Comparison of ENCODE assay signal across 27 mouse cellular contexts in the genomic region with DNA sequence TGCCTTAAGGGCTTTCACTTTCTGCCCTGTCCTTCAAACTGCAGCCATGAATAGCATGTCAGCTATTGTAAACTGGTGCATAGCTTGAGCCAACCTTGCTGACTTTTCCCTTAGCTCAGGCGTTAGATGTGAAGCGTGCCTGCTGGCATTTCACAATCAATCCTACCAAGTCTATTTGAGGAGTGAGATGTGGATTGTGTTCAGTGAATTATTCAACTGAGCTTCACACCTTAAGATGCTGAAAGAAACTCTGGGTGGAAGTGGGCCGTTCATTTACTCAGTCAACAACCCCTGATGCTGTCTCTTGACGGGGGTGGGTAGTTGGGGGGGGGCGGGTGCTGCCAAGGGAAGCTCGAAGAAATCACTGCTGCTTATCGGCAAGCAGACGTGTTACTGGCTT. TPM values are rescaled to one million over a fixed set of nuclear protein-coding genes. Genes with fewer than 3 reads are reported as not detected.
"Had no signal": no experiment of that assay in that cellular context is flagged by ENCODE, and none has a peak within 500 bp of the region (broad histone marks: within the 10 kb centered on the region; RNA-seq: fewer than 3 reads in every experiment).

No protein-coding gene starts in this region.

- H3K27ac ChIP-seq: gastrocnemius, adult 2 months; heart, embryonic 10.5 days; hindbrain, embryonic 10.5 days; hindbrain, embryonic 12.5 days; hindbrain, embryonic 14.5 days; intestine, embryonic 15.5 days; layer of hippocampus, adult 2 months; left cerebral cortex, adult 2 months; limb, embryonic 10.5 days; limb, embryonic 12.5 days; liver, embryonic 12.5 days had no signal

- H3K36me3 ChIP-seq: heart, embryonic 10.5 days; heart, embryonic 12.5 days; hindbrain, embryonic 10.5 days; hindbrain, embryonic 12.5 days; intestine, embryonic 15.5 days; limb, embryonic 10.5 days; limb, embryonic 12.5 days; liver, embryonic 12.5 days had no signal

- H3K4me1 ChIP-seq: heart, embryonic 10.5 days; heart, embryonic 12.5 days; hindbrain, embryonic 10.5 days; hindbrain, embryonic 12.5 days; intestine, embryonic 15.5 days; limb, embryonic 10.5 days; limb, embryonic 12.5 days; liver, embryonic 12.5 days had no signal

- H3K4me2 ChIP-seq: heart, embryonic 12.5 days; hindbrain, embryonic 12.5 days; hindbrain, embryonic 14.5 days; intestine, embryonic 15.5 days; limb, embryonic 12.5 days; liver, embryonic 12.5 days had no signal

- H3K9me3 ChIP-seq: heart, embryonic 10.5 days; heart, embryonic 12.5 days; hindbrain, embryonic 10.5 days; hindbrain, embryonic 12.5 days; intestine, embryonic 15.5 days; limb, embryonic 10.5 days; limb, embryonic 12.5 days; liver, embryonic 12.5 days had no signal

- H3K4me3 ChIP-seq: gastrocnemius, adult 2 months; heart, embryonic 10.5 days; heart, embryonic 12.5 days; hindbrain, embryonic 10.5 days; hindbrain, embryonic 12.5 days; intestine, embryonic 15.5 days; layer of hippocampus, adult 2 months; left cerebral cortex, adult 2 months; limb, embryonic 10.5 days; limb, embryonic 12.5 days; liver, embryonic 12.5 days had no signal

- DNase-seq: gastrocnemius, adult 2 months; gastrocnemius, postnatal 10 days; gastrocnemius, postnatal 25 days; heart, adult 18-20 months; heart, postnatal 10 days; heart, postnatal 4 days; kidney, adult 18-20 months; kidney, adult 8-10 months; kidney, postnatal 10 days; kidney, postnatal 25 days; kidney, postnatal 4 days had no signal

- H3K9ac ChIP-seq: heart, embryonic 12.5 days; hindbrain, embryonic 12.5 days; hindbrain, embryonic 14.5 days; intestine, embryonic 15.5 days; limb, embryonic 12.5 days; liver, embryonic 12.5 days had no signal

- ATAC-seq: hindbrain, embryonic 16.5 days; inflammation-experienced regulatory T-cells, adult 6 months; intestine, embryonic 15.5 days; intestine, postnatal 0 days; liver, embryonic 12.5 days had no signal

RNA-seq across cellular contexts. Expression of gene Lhx2, which starts 15.7 kb away (rescaled TPM):
- polyA plus RNA-seq: heart, embryonic 16.5 days; intestine, postnatal 0 days; kidney, embryonic 14.5 days had no signal
